Mouse (Mus musculus) neural tube, embryonic 14.5 days (tissue): Measurements from ENCODE around the gene Gm9887. TPM values are rescaled to one million over a fixed set of nuclear protein-coding genes. Genes with fewer than 3 reads are reported as not detected.

Experiments used
- ATAC-seq: fragments of 200-750 bp; cut with Nextera tagmentation; 2 replicates; pipeline ENCODE4 v1.8.0; 2017; ENCODE audit warnings: low read depth, mild to moderate bottlenecking, moderate TSS enrichment, moderate library complexity
- H3K27ac ChIP-seq: fragments of 300-500 bp; sonication (generic); 2 replicates; pipeline ENCODE4 v1.5.1; 2014; ENCODE audit warnings: low read depth, mild to moderate bottlenecking, control low read depth, low read length, moderate library complexity, mixed read lengths
- H3K27me3 ChIP-seq: fragments of 300-500 bp; sonication (generic); 2 replicates; pipeline ENCODE4 v1.6.1; 2014; ENCODE audit warnings: low read length; ENCODE audit not compliant: control insufficient read depth, insufficient read depth
- H3K36me3 ChIP-seq: fragments of 300-500 bp; sonication (generic); 2 replicates; pipeline ENCODE4 v1.6.1; 2014; ENCODE audit warnings: low read length, mixed read lengths; ENCODE audit not compliant: control insufficient read depth, insufficient read depth
- H3K4me1 ChIP-seq: fragments of 300-500 bp; sonication (generic); 2 replicates; pipeline ENCODE4 v1.6.1; 2014; ENCODE audit warnings: low read length; ENCODE audit not compliant: control insufficient read depth, insufficient read depth
- H3K4me2 ChIP-seq: fragments of 300-500 bp; sonication (generic); 2 replicates; pipeline ENCODE4 v1.6.1; 2014; ENCODE audit warnings: mild to moderate bottlenecking, low read depth, low read length, control low read depth
- H3K4me3 ChIP-seq: fragments of 300-500 bp; sonication (generic); 2 replicates; pipeline ENCODE4 v1.5.1; 2014; ENCODE audit warnings: low read depth, low read length, control low read depth, mixed read lengths
- H3K9ac ChIP-seq: fragments of 300-500 bp; sonication (generic); replicated peaks from 2 replicates; pipeline ENCODE4 v1.6.1; 2014; ENCODE audit warnings: low read depth, mild to moderate bottlenecking, control low read depth, low read length, mixed read lengths
- H3K9me3 ChIP-seq: fragments of 300-500 bp; sonication (generic); 2 replicates; pipeline ENCODE4 v1.6.1; 2016; ENCODE audit warnings: low read length; ENCODE audit not compliant: control insufficient read depth
- WGBS: fragments of 180-500 bp; shearing (Covaris S2); extraction: QIAGEN DNeasy Blood & Tissue Kit; methylation state at CpG from one replicate; pipeline ENCODE4 v1.1.7; 2014; 5-methylcytosine and 5-hydroxymethylcytosine counted together
- microRNA-seq: library from miRNA; unstranded; fragments of <30 nt; microRNA quantifications from one replicate; pipeline ENCODE4, GENCODE M21; 2016
- polyA plus RNA-seq: library from polyadenylated mRNA; unstranded; fragments of >200 nt; fragmentation: Nextera tagmentation; extraction: Ambion mirVana; gene quantifications from 2 replicates; pipeline ENCODE4 v1.2.1, GENCODE M21; 2014

The Gm9887 gene
- polyA plus RNA-seq, 1 experiment from 2014 or later: 1.0 TPM

DNA sequence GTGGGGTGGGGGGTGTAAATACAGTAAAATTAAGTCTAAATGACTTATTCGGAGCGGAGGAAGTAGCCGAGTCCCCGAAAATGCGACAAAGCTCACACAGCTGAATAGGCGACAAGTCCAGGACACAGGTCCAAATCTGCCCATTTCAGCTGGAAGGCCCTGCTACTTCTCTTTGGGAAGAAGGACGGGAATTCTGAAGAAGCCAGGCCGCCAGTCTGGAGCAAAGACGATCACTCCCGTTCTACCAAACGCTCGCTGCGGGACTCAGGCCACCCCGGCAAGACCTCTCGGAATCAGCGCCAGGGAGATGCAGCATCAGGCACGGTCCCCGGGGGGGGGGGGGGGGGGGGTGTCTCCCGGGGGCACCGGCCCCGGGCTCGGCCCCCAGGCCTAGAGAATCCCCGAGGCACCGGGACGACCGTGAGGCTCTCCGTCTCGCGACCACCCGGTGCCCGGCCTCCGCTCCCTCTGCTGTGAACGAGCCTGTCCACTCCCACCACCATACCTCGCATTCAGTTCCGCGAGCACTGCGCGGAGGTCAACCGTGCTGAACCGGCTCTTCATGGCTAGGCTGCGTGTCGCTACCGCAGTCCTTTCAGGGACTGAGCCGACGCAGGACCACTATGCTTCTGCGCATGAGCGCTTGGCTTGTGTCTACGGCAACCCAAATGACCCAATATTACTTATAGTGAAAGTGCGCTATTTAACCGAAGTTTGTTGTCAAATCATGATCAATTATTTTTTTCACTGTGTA is 15.5 kb downstream of the Gm9887 start, which contains the start of gene Nemf:
Nemf (minus strand) TSS at position 620 of the 754 bp plus-strand sequence.
- Histone ChIP-seq H3K27me3 (no peaks in the 10 kb centered on the region), H3K4me1 (peaks cover 5% of the 10 kb centered on the region; the same call in 1 of the 2 replicates), H3K4me2 (peak within 1 kb of the TSS; percentile 86), H3K9me3 (no peaks in the 10 kb centered on the region), H3K27ac (peak within 1 kb of the TSS; percentile 71; the same call in 1 of the 2 replicates), H3K9ac (peak within 1 kb of the TSS; percentile 82), H3K4me3 (peak within 1 kb of the TSS; percentile 82), H3K36me3 (peaks cover 16% of the 10 kb centered on the region)
- ATAC-seq: peak; percentile 54
- WGBS: 2% methylated on average over 46 of the region's 50 CpGs

- no peak overlapping the region for H3K4me2 ChIP-seq
- no peak overlapping the region for H3K9ac ChIP-seq
- peaks cover 5% of the 10 kb centered on the region; the same call in 1 of the 2 replicates for H3K4me1 ChIP-seq
- no peaks in the 10 kb centered on the region for H3K9me3 ChIP-seq
- 95% methylated on average over 1 of the region's 1 CpGs for WGBS
- no peaks in the 10 kb centered on the region for H3K27me3 ChIP-seq
- H3K4me3 ChIP-seq: no peak overlapping the region
- no peak overlapping the region for H3K27ac ChIP-seq
- H3K36me3 ChIP-seq: peaks cover 35% of the 10 kb centered on the region
- ATAC-seq: no peak
These were observed 20.6 kb downstream of the Gm9887 start for GRCm38 (mm10) chr12:69351685-69352084.

GRCm38 (mm10) chr12:69349928-69350327 is 22.3 kb downstream of the Gm9887 start:
- ATAC-seq: no peak
- Histone ChIP-seq H3K9me3 (no peaks in the 10 kb centered on the region), H3K36me3 (peaks cover 46% of the 10 kb centered on the region), H3K27ac (no peak overlapping the region), H3K27me3 (no peaks in the 10 kb centered on the region), H3K4me2 (no peak overlapping the region), H3K4me1 (no peaks in the 10 kb centered on the region), H3K4me3 (no peak overlapping the region), H3K9ac (no peak overlapping the region)
- WGBS: 88% methylated on average over 2 of the region's 2 CpGs

GRCm38 (mm10) chr12:69333547-69333946 is 38.7 kb downstream of the Gm9887 start:
- no peak overlapping the region for H3K4me2 ChIP-seq
- no peak overlapping the region for H3K9ac ChIP-seq
- no peaks in the 10 kb centered on the region for H3K4me1 ChIP-seq
- H3K9me3 ChIP-seq: no peaks in the 10 kb centered on the region
- H3K36me3 ChIP-seq: peaks cover 34% of the 10 kb centered on the region
- no peak for ATAC-seq
- WGBS: 92% methylated on average over 2 of the region's 2 CpGs
- H3K27ac ChIP-seq: no peak overlapping the region
- H3K27me3 ChIP-seq: no peaks in the 10 kb centered on the region
- no peak overlapping the region for H3K4me3 ChIP-seq

DNA sequence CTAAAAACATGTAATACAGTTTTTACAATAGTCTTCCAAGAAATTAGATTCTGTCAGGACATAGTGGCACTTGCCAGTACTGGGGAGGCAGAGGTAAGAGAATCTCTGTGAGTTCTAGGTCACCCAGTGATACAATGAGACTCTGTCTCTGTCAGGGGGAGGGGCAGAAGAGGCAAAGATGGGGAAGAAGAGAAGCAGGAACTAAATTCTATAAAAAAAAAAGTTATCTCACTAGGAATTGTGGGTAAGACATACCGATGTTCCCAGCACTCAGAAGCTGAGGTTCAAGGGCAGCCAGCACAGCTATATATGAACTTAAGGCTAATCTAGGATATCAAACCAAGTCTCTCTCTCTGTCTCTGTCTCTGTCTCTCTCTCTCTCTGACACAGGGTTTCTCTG is 40.1 kb downstream of the Gm9887 start:
- Histone ChIP-seq H3K36me3 (peaks cover 30% of the 10 kb centered on the region), H3K9ac (no peak overlapping the region), H3K4me2 (no peak overlapping the region), H3K9me3 (no peaks in the 10 kb centered on the region), H3K4me1 (no peaks in the 10 kb centered on the region), H3K4me3 (no peak overlapping the region), H3K27me3 (no peaks in the 10 kb centered on the region), H3K27ac (no peak overlapping the region)
- no peak for ATAC-seq
- WGBS: 88% methylated on average over 1 of the region's 1 CpGs

DNA sequence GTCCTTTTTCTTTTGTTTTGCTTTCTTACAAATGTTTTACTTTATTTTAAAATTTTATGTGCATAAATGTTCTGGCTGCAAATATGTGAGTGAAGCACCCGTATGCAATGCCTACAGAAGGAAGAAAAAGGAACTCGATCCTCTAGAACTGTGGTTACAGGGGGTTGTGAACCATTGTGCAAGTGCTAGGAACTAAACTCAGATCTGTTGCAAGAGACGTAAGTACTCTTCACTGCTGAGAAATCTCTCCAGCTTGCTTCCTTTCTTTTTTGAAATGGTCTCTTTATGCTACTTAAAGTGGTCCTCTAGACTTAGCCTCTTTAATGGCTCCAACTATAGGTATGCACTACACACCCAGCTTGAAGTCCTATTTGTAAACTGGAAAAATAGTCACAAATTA is 41.1 kb downstream of the Gm9887 start:
- WGBS: 95% methylated on average over 3 of the region's 3 CpGs
- ATAC-seq: no peak
- Histone ChIP-seq H3K36me3 (peaks cover 24% of the 10 kb centered on the region), H3K4me3 (no peak overlapping the region), H3K9me3 (no peaks in the 10 kb centered on the region), H3K4me2 (no peak overlapping the region), H3K9ac (no peak overlapping the region), H3K27me3 (no peaks in the 10 kb centered on the region), H3K4me1 (no peaks in the 10 kb centered on the region), H3K27ac (no peak overlapping the region)

Small RNAs within 50 kb of the gene (microRNA-seq; reads per million reads assigned to microRNA genes)
- gene Gm47299 (not detected), gene Gm47305 (not detected)

Other genes starting within 250 kb of the Gm9887 start
- gene Rps29, start 213.3 kb downstream of the Gm9887 start, polyA plus RNA-seq: 997 and 1,030 TPM in 2 replicates
- 1.6 and 1.8 TPM in 2 replicates for gene Lrr1, start 203.6 kb downstream of the Gm9887 start, polyA plus RNA-seq
- gene Rpl36al, start 188.4 kb downstream of the Gm9887 start, polyA plus RNA-seq: 381 and 387 TPM in 2 replicates
- 36.8 and 40.5 TPM in 2 replicates for gene Mgat2, start 188.3 kb downstream of the Gm9887 start, polyA plus RNA-seq
- 9.9 and 11.8 TPM in 2 replicates for gene Gm49383, start 175.4 kb downstream of the Gm9887 start, polyA plus RNA-seq
- gene Dnaaf2, start 174.0 kb downstream of the Gm9887 start, polyA plus RNA-seq: 6.8 and 7.3 TPM in 2 replicates
- gene Gm49384, start 168.2 kb downstream of the Gm9887 start, polyA plus RNA-seq: 9.0 and 9.1 TPM in 2 replicates
- gene Pole2, start 144.3 kb downstream of the Gm9887 start, polyA plus RNA-seq: 3.4 and 5.4 TPM in 2 replicates
- gene Klhdc1, start 131.3 kb downstream of the Gm9887 start, polyA plus RNA-seq: 13.7 and 20.1 TPM in 2 replicates
- 296 and 305 TPM in 2 replicates for gene Klhdc2, start 75.8 kb downstream of the Gm9887 start, polyA plus RNA-seq
- gene Nemf, start 15.3 kb downstream of the Gm9887 start, polyA plus RNA-seq: 97.2 and 103 TPM in 2 replicates
- 29.3 and 30.4 TPM in 2 replicates for gene Arf6, start 308 bp downstream of the Gm9887 start, polyA plus RNA-seq
- 22.3 and 26.1 TPM in 2 replicates for gene Vcpkmt, start 210.6 kb upstream of the Gm9887 start, polyA plus RNA-seq